In genomic region chr17:5626402-5626801, GRCm38 (mm10) we compare ENCODE assay signal across 26 mouse cellular contexts.
DNase-seq lines count a peak whose midpoint lies in the region; ATAC-seq and TF ChIP-seq lines count a peak whose summit lies in the region.
"Had no signal": no experiment of that assay in that cellular context is flagged by ENCODE, and none has a peak within 500 bp of the region (broad histone marks: within the 10 kb centered on the region; RNA-seq: fewer than 3 reads in every experiment).

No protein-coding gene starts in this region.

- no peak overlapping the region for H3K9ac ChIP-seq in CH12.LX (ENCODE audit: insufficient read depth, low read depth)
- no peak overlapping the region for H3K9ac ChIP-seq in midbrain, embryonic 15.5 days
- H3K9ac ChIP-seq: embryonic facial prominence, embryonic 13.5 days; forebrain, embryonic 13.5 days; heart, embryonic 12.5 days; limb, embryonic 12.5 days; liver, postnatal 0 days; midbrain, embryonic 12.5 days; neural tube, embryonic 13.5 days had no signal

- no peak for TF ChIP-seq CTCF in CH12.LX (conservative IDR thresholded peaks at IDR 0.05 in 1 of 2, IDR thresholded peaks at IDR 0.05 in 1 of 2; ENCODE audit: low read depth in 2 of 2, low read length in 2 of 2)

- TF ChIP-seq POLR2A in CH12.LX (IDR thresholded peaks at IDR 0.05; ENCODE audit: low read depth, low read length), result no peak

- H3K27me3 ChIP-seq in CH12.LX (replicated peaks), result no peaks in the 10 kb centered on the region
- H3K27me3 ChIP-seq in midbrain, embryonic 15.5 days (replicated peaks), result no peaks in the 10 kb centered on the region
- H3K27me3 ChIP-seq: embryonic facial prominence, embryonic 13.5 days; forebrain, embryonic 13.5 days; heart, embryonic 12.5 days; limb, embryonic 12.5 days; midbrain, embryonic 12.5 days; neural tube, embryonic 13.5 days had no signal

- no peak overlapping the region for H3K4me3 ChIP-seq in CH12.LX (replicated peaks in 1 of 3; ENCODE audit: low read depth in 2 of 3, low read length in 2 of 3, poor library complexity in 1 of 3)
- no peak overlapping the region for H3K4me3 ChIP-seq in midbrain, embryonic 15.5 days
- H3K4me3 ChIP-seq: embryonic facial prominence, embryonic 13.5 days; forebrain, embryonic 13.5 days; heart, embryonic 12.5 days; hindbrain, embryonic 10.5 days; limb, embryonic 12.5 days; midbrain, embryonic 12.5 days; neural tube, embryonic 13.5 days had no signal

- no peak for ATAC-seq in CD4-positive, CD25-positive, alpha-beta regulatory T cell, adult 4 months
- ATAC-seq in midbrain, embryonic 15.5 days (replicated peaks), result no peak
- ATAC-seq: forebrain, embryonic 13.5 days; hindbrain, postnatal 0 days; liver, postnatal 0 days; lung, postnatal 0 days had no signal

- no peak overlapping the region for H3K27ac ChIP-seq in CH12.LX (ENCODE audit: insufficient read depth, low read depth)
- H3K27ac ChIP-seq in midbrain, embryonic 15.5 days, result no peak overlapping the region
- H3K27ac ChIP-seq: embryonic facial prominence, embryonic 13.5 days; forebrain, embryonic 13.5 days; hindbrain, embryonic 10.5 days; hindbrain, postnatal 0 days; kidney, postnatal 0 days; limb, embryonic 12.5 days; midbrain, embryonic 12.5 days; neural tube, embryonic 13.5 days had no signal

- no peaks in the 10 kb centered on the region for H3K79me2 ChIP-seq in CH12.LX (replicated peaks; ENCODE audit: control insufficient read depth, extremely low read depth, insufficient read depth, poor library complexity, severe bottlenecking)

- TF ChIP-seq RAD21 in CH12.LX (IDR thresholded peaks at IDR 0.05; ENCODE audit: low read depth, low read length), result no peak

- no peak; the same call in 1 of the 2 replicates for TF ChIP-seq EP300 in CH12.LX (IDR thresholded peaks at IDR 0.05; ENCODE audit: low read length)

- peaks cover 0 to 23% of the 10 kb centered on the region in 2 experiments; a peak in 1 of 4 replicates for H3K4me1 ChIP-seq in CH12.LX (ENCODE audit: control insufficient read depth in 1 of 2, insufficient read depth in 2 of 2)
- no peaks in the 10 kb centered on the region for H3K4me1 ChIP-seq in midbrain, embryonic 15.5 days
- H3K4me1 ChIP-seq: hindbrain, embryonic 10.5 days; limb, embryonic 12.5 days; neural tube, embryonic 13.5 days had no signal

- H3K36me3 ChIP-seq in CH12.LX (replicated peaks in 1 of 2; ENCODE audit: control insufficient read depth in 1 of 2, insufficient read depth in 1 of 2, low read length in 1 of 2), result no peaks in the 10 kb centered on the region
- no peaks in the 10 kb centered on the region for H3K36me3 ChIP-seq in midbrain, embryonic 15.5 days (replicated peaks)
- H3K36me3 ChIP-seq: embryonic facial prominence, embryonic 13.5 days; heart, embryonic 12.5 days; hindbrain, embryonic 10.5 days; limb, embryonic 12.5 days; midbrain, embryonic 12.5 days; neural tube, embryonic 13.5 days had no signal

- dilution Hi-C loops in CH12.LX (cut with MboI; ENCODE audit: extremely low pct_ligation_motif_present, extremely low pct_unique_long_range_greater_than_20kb, low sequenced_read_pairs), result no loop called here

- 84% methylated on average over 3 of the region's 3 CpGs for WGBS in midbrain, embryonic 15.5 days

- peak; percentile 21 for DNase-seq in CD4-positive, CD25-positive, alpha-beta regulatory T cell, adult 2 months (ENCODE audit: low read depth, low spot score)
- peak; percentile 46 for DNase-seq in CH12.LX (ENCODE audit: extremely low read depth)
- DNase-seq in induced T-regulatory cell, adult 2 months (ENCODE audit: low read depth), result peak; percentile 34
- peak; percentile 18 to 74 for DNase-seq in natural killer cell, adult 2 months (ENCODE audit: low spot score in 2 of 2)
- no peak for DNase-seq in kidney, adult 8-10 months
- no peak for DNase-seq in heart, adult 18-20 months
- DNase-seq: cerebellum, adult 11-12 months; cerebellum, postnatal 25 days; embryo, embryonic 11 days; heart, adult 11 months; heart, postnatal 10 days; kidney, adult 11 months; liver, postnatal 0 days had no signal

- no peaks in the 10 kb centered on the region for H3K9me3 ChIP-seq in CH12.LX (replicated peaks; ENCODE audit: low read length)
- H3K9me3 ChIP-seq in midbrain, embryonic 15.5 days, result no peaks in the 10 kb centered on the region
- H3K9me3 ChIP-seq: embryonic facial prominence, embryonic 13.5 days; forebrain, embryonic 13.5 days; heart, embryonic 12.5 days; hindbrain, embryonic 10.5 days; limb, embryonic 12.5 days; midbrain, embryonic 12.5 days; neural tube, embryonic 13.5 days had no signal

- in situ Hi-C loops in CH12.LX (cut with MboI; ENCODE audit: low pct_ligation_motif_present, low pct_unique_long_range_greater_than_20kb, low sequenced_read_pairs), result no loop called here

- no peak overlapping the region for H3K4me2 ChIP-seq in CH12.LX (ENCODE audit: insufficient read depth, low read depth, poor library complexity, severe bottlenecking)
- no peak overlapping the region for H3K4me2 ChIP-seq in midbrain, embryonic 15.5 days
- H3K4me2 ChIP-seq: embryonic facial prominence, embryonic 13.5 days; forebrain, embryonic 13.5 days; heart, embryonic 12.5 days; limb, embryonic 12.5 days; liver, embryonic 11.5 days; midbrain, embryonic 12.5 days; neural tube, embryonic 13.5 days had no signal

TF ChIP-seq in CH12.LX, 34 proteins besides CTCF, POLR2A, EP300 and RAD21:
- TF ChIP-seq NELFE (IDR thresholded peaks at IDR 0.05; ENCODE audit: low read depth, low read length) (no peak), ZC3H11A (IDR thresholded peaks at IDR 0.05; ENCODE audit: low read depth, low read length) (no peak), JUND (conservative IDR thresholded peaks at IDR 0.05; ENCODE audit: low read depth, low read length) (peak; percentile 59; the same call in 1 of the 2 replicates), JUN (IDR thresholded peaks at IDR 0.05; ENCODE audit: insufficient read depth, low read depth, low read length) (peak; percentile 50; the same call in 1 of the 2 replicates), RCOR1 (conservative IDR thresholded peaks at IDR 0.05; ENCODE audit: low read depth, low read length) (no peak), ETS1 (conservative IDR thresholded peaks at IDR 0.05; ENCODE audit: low read depth, low read length) (peak; percentile 41)

Comparison
In these comparisons a context has a peak if more than half of its experiments do, and no peak if none do; other contexts are left out.
1. DNase-seq: peak in CD4-positive, CD25-positive, alpha-beta regulatory T cell, adult 2 months (single experiment), CH12.LX (single experiment), induced T-regulatory cell, adult 2 months (single experiment) and natural killer cell, adult 2 months (2 of 2); none in kidney, adult 8-10 months (0 of 2) and heart, adult 18-20 months (0 of 2).